Mouse (Mus musculus) CD8-positive naive resting alpha-beta T cell, adult 2 months (primary cell): ENCODE measurements around the gene Ppt2.

Source experiments
- DNase-seq, 2 experiments: peaks; one replicate each; pipeline ENCODE4 v3.0.0; 2022; ENCODE audit warnings: low read depth in 2 of 2, low spot score in 2 of 2

The Ppt2 gene

DNA sequence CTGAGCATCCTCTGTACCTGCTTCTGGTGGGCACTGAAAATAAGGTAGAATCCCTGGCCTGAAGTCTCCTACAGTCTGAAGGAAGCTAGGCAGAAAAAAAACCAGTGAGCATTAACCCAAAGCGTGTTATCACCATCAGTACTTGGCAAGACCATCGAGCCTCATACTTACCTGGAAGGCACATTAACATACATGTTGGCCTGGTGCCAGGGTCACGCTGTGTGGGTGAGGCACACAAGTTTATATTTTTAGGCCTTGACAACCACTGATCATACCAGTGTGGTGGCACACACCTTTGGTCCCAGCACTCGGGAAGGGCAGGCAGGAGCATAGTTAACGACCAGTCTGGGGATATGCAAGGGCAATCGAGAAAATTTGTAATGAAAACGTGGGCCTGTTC, 20.3 kb downstream of the Ppt2 start:
- DNase-seq, result no peak

DNA sequence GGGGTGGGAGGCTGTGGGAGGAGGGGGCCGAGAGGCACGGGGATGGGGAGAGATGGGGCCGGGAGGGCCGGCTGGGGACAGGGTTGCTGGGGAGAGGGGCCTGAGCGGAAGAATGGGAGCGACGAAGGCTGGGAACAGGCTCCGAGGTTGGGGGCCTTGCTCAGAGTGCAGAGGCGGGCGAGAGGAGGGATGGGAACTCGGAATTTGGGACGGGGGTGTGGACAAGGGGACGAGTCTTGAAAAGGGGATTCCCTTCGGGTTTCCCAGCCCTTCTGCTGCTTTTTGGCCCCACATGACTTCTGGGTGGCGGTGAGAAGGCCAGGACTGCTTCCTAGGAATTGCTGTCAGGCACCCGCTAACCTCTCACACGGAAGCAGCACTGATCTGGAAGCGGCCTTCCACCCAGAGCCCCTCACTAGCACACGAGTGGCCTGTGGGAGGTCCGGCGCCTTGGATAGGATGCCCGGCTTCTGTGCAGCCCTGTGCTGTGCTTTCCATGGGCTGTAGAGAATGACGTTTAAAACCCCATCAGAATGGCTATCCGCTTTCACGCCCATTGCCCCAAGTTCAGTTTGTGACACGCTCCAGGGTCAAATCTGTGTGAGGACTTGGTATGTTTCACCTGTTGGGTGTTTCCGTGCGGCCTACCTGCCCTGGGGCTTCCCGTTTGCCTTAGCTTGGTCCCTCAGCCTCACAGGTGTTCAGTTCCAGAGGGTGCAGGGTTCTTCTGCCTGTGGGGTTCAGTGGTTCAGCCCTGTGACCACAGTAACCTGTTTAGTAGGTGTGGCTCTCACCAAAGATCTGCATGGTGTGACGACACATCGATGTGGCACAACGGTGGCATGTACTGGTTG, 21.9 kb downstream of the Ppt2 start:
- DNase-seq, result no peak

DNA sequence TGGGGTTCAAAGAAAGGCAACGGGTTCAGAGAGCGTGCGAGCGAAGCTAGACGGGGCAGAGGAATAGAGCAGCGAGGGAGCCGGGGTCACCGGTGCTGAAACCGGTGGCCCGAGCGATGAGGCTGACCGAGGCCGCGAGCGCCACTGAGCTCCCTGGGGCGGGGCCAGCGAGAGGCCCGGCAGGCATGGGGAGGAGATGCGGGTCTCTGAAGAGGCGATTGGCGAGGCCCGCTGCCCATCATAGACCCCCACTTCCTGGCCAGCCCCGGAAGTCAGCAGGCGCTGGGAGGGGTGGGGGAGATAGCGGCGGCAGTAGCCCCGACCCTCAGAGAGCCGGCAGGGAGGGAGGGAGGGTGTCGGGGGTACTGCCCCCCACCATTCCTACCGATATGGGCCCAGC, 22.7 kb downstream of the Ppt2 start:
- DNase-seq, result peak; percentile 80 to 89

DNA sequence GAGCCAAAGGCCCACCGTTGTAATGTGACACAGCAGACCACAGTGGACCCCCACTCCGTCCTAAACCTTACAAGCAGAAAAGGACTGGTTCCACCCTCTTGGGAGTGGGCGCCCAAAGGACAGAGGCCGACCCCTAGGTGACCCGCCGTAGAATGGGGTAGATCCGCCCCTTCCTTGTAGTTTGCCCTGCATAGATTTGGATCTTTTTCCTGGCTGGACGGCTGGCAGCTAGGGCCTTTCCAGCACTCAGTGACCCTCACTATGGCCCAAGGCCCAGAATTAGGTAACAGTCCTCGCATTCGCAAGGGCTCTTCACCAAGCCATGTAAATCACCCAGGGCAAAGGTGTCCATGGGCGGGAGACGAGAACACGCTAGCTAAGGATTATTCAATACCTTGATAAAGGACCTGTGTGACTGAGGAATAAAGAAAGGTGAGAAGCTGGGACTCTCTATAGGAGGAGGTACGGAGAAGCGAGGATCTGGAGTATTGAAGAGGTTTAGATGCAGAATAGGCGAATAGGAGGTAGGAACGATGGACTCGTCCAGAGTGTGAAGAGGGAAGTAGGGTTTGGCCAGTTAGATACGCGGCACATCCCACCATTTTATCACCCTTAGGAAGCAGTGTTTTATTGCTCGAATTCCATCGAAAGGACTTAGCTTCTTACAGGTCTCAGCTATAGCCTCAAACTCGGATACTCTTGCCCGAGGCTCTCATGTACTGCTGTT, 23.6 kb downstream of the Ppt2 start:
- no peak for DNase-seq

DNA sequence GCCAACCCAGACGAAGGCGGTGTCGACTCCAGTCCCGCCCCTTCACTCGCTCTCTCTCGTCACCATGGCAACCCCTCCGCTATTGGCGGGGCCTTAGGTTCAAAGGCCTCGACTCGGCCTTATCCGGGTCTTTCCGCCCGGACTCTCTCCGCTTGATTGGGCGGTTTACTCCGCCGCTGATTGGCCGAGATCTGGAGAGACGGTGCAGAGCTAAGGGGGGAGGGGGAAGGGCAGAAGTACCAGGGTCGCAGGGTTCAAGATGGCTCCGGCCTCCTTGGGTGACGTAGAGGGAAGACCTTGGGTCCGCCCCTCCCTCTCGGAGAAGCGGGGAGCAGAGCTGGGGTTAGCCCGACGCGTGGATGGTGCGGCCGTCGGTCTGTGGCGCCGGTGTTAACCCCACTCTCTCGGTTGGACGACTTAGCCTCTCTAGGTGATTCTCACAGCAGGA, 24.2 kb downstream of the Ppt2 start, which contains the start of gene Agpat1:
Agpat1 (plus strand) TSS at position 202 of the 448 bp plus-strand sequence.
- DNase-seq, result peak; percentile 97

DNA sequence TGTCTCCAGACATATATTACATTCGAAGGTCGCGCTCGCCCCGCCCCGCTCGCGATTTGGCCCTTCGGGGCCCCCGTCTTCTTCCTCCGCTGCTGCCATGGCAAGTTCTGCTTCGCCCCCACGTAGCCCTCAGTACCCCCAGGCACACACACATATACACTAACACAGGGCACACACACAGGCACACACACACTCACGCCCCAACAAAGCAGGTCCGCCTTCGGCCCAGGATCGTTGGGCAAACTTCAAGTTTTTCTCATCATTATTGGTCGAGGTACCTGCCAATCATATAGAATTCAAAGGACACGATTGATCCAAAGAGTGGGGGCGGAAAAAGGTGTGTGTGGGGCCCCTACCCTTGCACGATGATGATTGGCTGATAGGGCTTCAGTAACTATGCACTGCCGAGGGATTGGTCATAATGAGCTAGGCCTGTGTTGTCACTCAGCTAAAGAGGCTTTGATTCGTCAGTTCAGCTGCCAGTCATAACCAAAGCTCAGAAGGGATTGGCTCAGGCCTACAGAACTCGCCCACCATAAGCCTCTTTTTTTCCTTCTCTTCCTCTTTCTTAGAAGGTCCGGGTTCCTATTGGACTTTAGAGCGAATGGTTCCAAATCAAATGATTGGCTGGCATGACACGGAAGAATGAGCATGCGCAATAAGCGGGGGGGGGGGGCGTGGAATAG, 24.8 kb downstream of the Ppt2 start, which contains the start of gene Rnf5:
Rnf5 (minus strand) TSS at position 316 of the 686 bp plus-strand sequence.
- DNase-seq, result peak; percentile 95 to 96

DNA sequence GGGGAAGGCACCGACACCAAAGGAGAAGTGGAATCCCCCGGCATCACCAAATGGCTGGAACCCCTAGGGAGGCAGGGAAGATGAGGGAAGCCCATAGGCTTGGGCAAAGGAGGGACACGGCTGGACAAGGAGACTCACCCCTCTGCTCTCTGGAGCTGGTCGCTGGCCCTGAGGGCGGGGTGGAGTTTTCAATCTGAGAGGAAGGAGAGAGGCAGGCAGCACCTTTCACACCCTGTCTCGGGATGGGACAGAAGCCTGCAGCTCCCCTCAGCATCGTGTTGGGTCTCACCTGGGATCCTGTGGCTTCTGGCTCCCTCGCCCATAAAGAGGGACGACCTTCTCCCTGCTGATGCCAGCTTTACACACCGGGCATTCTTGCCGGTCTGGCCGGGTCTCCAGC, 26.5 kb downstream of the Ppt2 start:
- no peak for DNase-seq

DNA sequence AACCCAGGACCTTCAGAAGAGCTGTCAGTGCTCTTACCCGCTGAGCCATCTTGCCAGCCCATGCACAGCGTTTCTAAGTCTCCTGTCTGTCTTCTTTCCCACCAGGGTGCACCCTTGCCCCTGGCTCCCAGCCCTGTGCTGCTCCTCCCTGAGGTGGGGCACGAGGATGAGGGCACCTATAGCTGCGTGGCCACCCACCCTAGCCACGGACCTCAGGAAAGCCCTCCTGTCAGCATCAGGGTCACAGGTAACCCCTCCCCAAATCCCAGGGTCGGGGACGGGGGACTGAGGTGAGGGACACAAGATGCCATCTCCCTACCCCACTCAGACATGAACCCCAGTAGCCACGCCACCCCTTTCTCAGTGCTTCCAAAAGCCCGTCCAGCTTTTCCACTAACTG, 28.4 kb downstream of the Ppt2 start:
- no peak for DNase-seq

DNA sequence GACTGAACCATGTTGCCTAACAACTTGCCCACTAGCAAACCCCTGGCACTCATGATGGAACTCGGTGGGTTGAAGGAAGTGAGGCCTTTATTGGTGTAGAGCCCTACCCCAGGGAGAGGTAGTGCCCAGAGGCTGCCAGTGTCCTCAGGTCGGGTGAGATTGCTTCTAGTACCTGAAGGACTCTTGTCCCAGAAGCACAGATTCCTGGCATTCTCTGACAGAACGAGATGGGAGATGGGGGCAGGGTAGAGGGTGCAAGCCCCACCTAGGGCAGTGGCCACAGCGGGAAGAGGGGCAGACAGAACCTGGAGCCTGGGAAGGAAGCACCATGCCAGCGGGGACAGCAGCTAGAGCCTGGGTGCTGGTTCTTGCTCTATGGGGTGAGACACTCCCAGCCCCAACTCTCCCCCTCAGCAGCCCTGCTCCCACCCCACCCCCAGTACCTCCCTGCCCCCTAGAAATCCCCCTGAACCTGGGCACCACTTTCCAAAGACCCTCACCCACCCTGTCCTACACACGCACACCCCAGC, 30.7 kb downstream of the Ppt2 start, which contains the start of gene Ager:
Ager (plus strand) TSS at position 297 of the 530 bp plus-strand sequence.
- no peak for DNase-seq

DNA sequence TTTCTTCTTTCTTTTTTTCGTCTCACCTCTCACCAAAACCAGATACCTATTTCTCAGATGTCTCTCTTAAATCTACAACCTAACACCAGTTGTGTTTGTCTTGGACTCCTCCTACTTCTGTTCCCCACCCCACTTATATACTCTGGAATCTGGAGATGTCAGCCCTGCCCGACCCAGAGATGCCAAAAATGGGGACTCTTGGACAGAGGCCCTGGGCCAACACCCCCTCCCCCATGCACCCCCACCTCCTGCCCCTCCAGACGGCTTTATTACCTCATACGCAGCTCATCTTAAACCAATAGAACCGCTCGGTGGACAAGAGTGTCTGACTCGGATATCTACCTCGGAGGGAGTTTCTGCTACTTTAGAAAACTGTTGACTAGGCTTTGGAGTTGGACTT, 32.2 kb downstream of the Ppt2 start:
- no peak for DNase-seq

DNA sequence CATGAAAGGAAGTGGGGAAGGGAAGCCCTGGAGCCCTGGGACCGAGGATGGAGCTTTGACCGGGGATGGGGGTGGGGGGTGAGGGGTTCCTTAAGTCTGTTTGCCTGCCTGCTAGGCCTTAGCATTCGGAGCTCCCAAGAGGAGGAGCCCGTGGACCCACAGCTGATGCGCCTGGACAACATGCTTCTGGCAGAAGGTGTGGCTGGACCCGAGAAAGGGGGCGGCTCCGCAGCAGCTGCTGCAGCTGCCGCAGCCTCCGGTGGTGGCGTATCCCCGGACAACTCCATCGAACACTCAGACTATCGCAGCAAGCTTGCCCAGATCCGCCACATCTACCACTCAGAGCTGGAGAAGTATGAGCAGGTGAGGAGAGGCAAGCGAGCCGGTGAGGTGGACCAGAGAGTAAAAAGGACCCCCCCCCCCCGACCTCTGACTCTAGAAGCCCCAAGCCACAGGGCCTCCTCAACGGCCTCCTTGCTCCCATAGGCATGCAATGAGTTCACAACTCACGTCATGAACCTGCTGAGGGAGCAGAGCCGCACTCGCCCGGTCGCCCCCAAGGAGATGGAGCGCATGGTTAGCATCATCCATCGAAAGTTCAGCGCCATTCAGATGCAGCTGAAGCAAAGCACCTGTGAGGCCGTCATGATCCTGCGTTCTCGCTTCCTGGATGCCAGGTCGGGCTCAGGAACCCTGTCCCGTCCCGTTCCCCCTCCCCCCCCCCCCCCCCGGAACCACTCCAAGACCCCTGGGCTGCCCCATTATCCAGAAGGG, 34.4 kb downstream of the Ppt2 start:
- no peak for DNase-seq

DNA sequence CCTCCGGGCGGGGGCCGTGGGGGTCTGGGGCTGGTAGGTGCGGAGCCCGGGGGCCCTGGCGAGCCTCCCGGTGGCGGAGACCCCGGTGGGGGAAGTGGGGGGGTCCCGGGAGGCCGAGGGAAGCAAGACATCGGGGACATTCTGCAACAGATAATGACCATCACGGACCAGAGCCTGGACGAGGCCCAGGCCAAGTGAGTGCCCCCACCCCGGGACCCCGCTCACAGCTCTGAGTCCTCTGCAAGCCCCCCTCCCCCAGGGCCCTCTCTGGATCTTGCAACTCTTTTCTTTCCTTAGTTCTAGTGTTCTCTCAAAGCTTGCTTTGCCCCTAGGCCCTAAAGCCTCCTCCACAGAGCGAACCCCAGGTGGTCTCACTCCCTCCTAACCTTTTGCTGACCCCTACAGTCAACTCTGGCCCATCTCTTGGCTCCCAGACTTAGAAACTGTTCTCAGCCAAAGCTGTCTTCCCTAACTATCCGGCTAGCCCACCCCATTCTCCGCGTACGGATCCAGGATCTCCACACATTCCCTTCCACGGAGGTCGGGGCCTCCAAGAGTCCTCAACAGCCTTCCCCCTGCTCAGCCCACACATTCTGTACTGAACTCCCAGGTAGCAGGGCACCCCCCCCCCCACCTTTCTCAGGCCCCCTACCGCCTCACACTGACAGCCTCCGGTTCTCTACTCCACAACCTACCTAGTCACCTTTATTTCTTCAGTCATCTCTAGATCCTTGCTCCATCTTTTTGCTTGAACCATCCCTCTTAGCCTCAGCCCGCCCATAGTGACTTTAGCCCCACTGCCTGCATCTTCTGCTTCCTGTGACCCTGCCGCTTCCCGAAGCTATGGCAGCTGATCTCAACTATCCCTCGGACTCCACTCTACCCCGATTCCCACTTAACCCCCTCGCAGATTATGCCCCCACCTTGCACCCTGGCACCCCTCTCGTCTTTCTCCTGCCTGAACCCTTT, 35.4 kb downstream of the Ppt2 start:
- DNase-seq, result no peak

DNA sequence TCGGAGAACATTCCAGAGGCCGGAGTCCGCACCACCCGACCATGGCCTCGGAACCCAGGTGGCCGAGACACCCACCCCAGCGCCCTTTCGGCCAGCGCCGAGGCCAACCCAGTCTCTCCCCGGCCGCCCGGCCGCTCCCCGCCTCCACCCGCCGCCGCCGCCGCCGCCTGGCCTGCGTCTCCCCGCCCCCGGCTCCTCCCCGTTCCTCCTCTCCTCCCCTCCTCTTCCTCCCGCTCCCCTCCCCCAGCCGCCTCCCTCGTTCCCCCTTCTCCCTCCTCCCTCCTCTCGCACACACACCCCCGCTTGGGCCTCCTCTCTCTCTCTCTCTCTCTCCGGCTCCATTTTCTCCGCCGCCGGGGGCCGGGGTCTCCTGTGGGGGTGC, 36.3 kb downstream of the Ppt2 start:
- DNase-seq, result peak in 1 of 2 experiments; percentile 61

DNA sequence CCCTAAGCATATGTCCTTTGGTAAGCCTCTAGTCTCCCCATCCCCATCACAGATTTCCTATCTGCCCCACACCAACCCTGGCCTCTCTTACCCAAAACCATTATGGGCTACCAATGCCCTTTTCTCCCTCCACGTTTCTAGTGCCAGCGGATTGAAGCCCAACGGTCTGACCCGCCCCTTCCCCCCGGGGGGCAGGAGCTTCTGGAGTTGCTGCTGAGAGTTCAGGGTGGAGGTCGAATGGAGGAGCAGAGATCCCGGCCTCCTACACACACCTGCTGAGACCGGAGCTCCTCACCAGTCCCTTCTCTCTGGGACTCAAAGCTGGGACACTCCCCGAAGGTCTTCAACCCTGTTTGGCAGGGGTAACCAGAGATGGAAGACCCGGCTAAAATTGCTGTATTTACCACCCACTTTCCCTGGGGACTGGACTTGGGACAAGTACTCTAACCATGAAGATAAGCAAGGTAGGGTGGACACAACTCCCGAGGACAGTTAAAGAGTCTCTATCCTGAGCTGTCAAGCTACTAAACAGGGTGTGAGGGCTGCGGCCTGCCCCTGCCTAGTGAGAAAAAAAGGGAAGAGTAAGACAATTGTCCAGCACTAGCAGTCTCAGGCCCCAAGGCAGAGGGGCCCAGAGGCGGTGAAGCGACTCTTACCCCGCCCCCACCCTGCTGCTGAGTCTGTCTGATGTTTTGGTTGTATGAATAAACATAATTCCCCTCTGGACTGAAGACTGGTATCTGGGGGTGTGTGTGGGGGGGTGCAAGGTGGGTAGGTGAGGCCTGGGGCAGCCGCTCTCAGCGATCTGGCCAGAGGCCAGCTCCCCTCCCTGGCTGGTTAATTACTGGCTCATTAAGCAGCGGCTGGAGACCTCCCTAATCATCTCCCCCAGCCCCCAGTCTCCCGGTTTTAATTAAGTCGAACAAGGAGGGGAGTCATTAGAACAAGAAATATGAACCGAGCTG, 37.0 kb downstream of the Ppt2 start, which contains the start of gene Pbx2:
Pbx2 (plus strand) TSS at position 238 of the 965 bp plus-strand sequence.
- DNase-seq, result no peak

DNA sequence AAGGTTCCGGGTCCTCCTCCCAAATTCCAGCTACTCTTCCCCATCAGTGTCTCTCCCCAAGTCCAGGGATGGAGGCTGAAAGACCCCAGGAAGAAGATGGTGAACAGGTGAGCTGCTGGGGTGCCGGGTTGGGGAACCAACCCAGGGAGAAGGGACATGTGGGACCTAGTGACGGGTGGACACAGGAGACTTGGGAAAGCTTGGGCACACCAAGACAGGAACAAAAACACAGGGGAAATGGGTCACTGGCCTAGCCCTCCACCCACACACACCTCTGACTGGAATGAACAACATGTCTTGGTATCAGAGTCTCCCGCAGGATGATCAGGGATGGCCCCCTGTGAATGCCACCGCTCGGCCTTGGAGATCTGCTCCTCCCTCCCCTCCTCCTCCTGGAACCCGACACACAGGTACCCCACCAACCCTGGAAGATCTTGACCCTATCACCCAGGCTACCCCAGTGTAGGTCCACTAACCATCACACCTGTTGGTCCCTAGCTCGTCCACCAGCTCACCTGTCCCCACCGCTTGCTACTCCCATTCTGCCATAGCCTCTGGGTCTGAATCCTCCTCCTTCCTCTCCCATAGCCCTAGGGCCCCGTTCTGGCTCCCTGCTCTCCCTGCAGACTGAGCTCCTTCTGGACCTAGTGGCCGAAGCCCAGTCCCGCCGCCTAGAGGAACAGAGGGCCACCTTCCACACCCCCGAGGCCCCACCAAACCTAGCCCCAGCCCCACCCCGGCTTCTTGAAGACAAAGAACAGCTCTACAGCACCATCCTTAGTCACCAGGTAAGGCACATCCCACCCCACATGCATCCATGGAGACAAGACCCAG, 37.9 kb downstream of the Ppt2 start:
- DNase-seq, result no peak

DNA sequence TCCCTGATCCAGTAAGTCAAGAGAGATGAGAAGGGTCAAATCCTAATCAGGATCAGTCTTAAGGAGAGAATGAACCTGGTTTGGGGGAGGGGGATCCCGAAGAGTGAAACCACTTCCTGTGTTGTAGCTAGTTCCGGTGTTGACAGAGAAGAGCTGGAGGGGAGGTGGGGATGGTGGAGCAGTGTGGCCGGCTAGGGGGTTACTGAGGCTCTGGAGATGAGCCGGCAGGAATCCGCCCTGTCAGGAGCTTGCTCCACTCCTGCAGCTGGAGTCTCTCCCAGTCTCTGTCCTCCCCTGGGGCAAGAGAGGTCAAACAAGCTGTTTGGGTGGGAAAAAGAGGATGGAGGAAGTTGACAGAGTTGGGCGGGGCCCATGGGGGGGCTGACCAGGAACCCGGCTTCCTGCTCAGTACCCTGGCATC, 38.6 kb downstream of the Ppt2 start, which contains the start of gene Gpsm3:
Gpsm3 (plus strand) TSS at position 126 of the 421 bp plus-strand sequence.
- peak in 1 of 2 experiments; percentile 62 for DNase-seq

DNA sequence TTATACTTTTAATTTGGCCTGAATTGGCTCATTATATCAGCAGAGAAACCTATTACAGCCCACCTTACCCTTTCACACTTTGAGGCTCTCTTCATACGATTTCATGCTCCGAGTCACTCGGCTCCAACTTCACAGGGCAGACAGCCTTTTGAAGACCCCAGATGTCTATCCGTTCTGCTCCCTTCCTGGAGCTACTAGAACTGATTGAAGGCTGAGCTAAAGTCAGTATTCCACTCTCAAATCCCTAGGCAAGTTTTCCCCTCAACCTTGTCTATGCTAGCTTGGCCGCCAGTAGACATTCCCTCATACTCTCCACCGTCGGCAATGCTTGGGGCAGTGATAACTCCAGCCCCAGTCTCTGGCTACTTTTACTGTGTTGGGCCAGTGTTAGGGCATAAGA, 39.1 kb downstream of the Ppt2 start:
- DNase-seq, result no peak
